ENCODE assay signal across 8 mouse cellular contexts in the genomic region with DNA sequence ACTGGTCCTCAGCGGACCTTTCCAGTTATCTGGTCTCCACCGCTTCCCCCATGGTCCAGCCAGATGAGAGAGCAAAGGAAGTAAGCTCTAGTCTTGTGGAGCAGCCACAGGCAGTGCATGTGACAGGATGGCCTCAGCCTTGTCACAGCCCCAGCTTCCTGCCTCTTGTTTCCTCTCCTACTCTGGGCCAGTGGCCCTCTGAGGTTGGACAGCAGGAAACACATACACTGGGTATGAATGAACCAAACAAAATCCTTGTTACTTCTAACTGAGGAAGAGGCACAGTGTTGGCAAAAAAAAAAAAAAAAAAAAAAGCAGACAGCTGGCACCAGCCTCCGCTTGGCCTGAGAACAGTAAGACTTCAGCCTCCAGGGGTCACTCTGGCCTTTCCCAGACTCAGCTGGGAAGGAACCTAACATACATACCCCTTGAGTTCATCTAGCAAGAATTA. TPM values are rescaled to one million over a fixed set of nuclear protein-coding genes. Genes with fewer than 3 reads are reported as not detected.
DNase-seq lines count a peak whose midpoint lies in the region; ATAC-seq and TF ChIP-seq lines count a peak whose summit lies in the region.

No protein-coding gene starts in this region.

- no peak for TF ChIP-seq EP300 in MEL (IDR thresholded peaks at IDR 0.05; ENCODE audit: low read depth in 1 of 2, low read length in 2 of 2)
- TF ChIP-seq EP300 in liver, embryonic 14.5 days (IDR thresholded peaks at IDR 0.05; ENCODE audit: low read depth): no peak

- no peak; the same call in 1 of the 2 replicates for ATAC-seq in intestine, embryonic 14.5 days (replicated peaks; ENCODE audit: low FRiP score, low TSS enrichment, low read depth)
- ATAC-seq in liver, embryonic 14.5 days (ENCODE audit: insufficient read depth): peak; percentile 70

- no peak for TF ChIP-seq POLR2A in MEL (IDR thresholded peaks at IDR 0.05; ENCODE audit: control insufficient read depth in 1 of 2, insufficient read depth in 1 of 2, low read depth in 1 of 2, low read length in 2 of 2, poor library complexity in 1 of 2)

- WGBS in intestine, embryonic 14.5 days: 76% methylated on average over 3 of the region's 3 CpGs
- WGBS in liver, embryonic 14.5 days (ENCODE audit: insufficient replicate concordance): 44% methylated on average over 3 of the region's 3 CpGs

- no peaks in the 10 kb centered on the region for H3K27me3 ChIP-seq in MEL (ENCODE audit: control insufficient read depth in 1 of 2, insufficient read depth in 2 of 2, low read length in 2 of 2)
- H3K27me3 ChIP-seq in intestine, embryonic 14.5 days (replicated peaks; ENCODE audit: control insufficient read depth, insufficient read depth, low read length): no peaks in the 10 kb centered on the region
- no peaks in the 10 kb centered on the region for H3K27me3 ChIP-seq in liver, embryonic 14.5 days (ENCODE audit: control insufficient read depth, insufficient read depth, low read length)

- H3K36me3 ChIP-seq in MEL (ENCODE audit: control insufficient read depth in 1 of 2, insufficient read depth in 2 of 2, low read length in 2 of 2): peaks cover 0 to 23% of the 10 kb centered on the region in 2 experiments; a peak in 3 of 4 replicates
- peaks cover 29% of the 10 kb centered on the region; the same call in 1 of the 2 replicates for H3K36me3 ChIP-seq in intestine, embryonic 14.5 days (ENCODE audit: control insufficient read depth, insufficient read depth, low read length)
- H3K36me3 ChIP-seq in liver, embryonic 14.5 days (replicated peaks; ENCODE audit: control insufficient read depth, insufficient read depth, low read depth): no peaks in the 10 kb centered on the region

- peaks cover 9% of the 10 kb centered on the region for H3K79me2 ChIP-seq in MEL (ENCODE audit: control insufficient read depth, insufficient read depth, low read length, poor library complexity)

- H3K9ac ChIP-seq in MEL (ENCODE audit: control insufficient read depth, low read depth, low read length, poor library complexity, severe bottlenecking): no peak overlapping the region
- no peak overlapping the region for H3K9ac ChIP-seq in intestine, embryonic 14.5 days (ENCODE audit: low read length)
- H3K9ac ChIP-seq in liver, embryonic 14.5 days (replicated peaks): no peak overlapping the region

- no peaks in the 10 kb centered on the region for H3K9me3 ChIP-seq in MEL (replicated peaks; ENCODE audit: insufficient read depth, low read length)
- no peaks in the 10 kb centered on the region for H3K9me3 ChIP-seq in intestine, embryonic 14.5 days (ENCODE audit: control insufficient read depth, low read length)
- H3K9me3 ChIP-seq in liver, embryonic 14.5 days (ENCODE audit: control insufficient read depth, low read length): no peaks in the 10 kb centered on the region

- H3K27ac ChIP-seq in MEL (ENCODE audit: control insufficient read depth, low read depth, low read length): no peak overlapping the region
- peak overlapping the region; percentile 54; the same call in 1 of the 2 replicates for H3K27ac ChIP-seq in intestine, embryonic 14.5 days (ENCODE audit: low read depth)
- H3K27ac ChIP-seq in liver, embryonic 14.5 days: no peak overlapping the region

- H3K4me1 ChIP-seq in MEL (ENCODE audit: control insufficient read depth in 1 of 2, insufficient read depth in 2 of 2, low read length in 2 of 2): peaks cover 19 to 26% of the 10 kb centered on the region in 2 experiments
- peaks cover 6% of the 10 kb centered on the region for H3K4me1 ChIP-seq in intestine, embryonic 14.5 days (replicated peaks; ENCODE audit: control insufficient read depth, insufficient read depth, low read length)
- peaks cover 12 to 32% of the 10 kb centered on the region in 2 experiments for H3K4me1 ChIP-seq in liver, embryonic 14.5 days (replicated peaks; ENCODE audit: control insufficient read depth in 2 of 2, insufficient read depth in 2 of 2, low read length in 1 of 2)

- H3K4me3 ChIP-seq in MEL (ENCODE audit: control insufficient read depth in 1 of 2, insufficient read depth in 1 of 2, low read depth in 2 of 2, low read length in 2 of 2): no peak overlapping the region
- H3K4me3 ChIP-seq in intestine, embryonic 14.5 days (ENCODE audit: low read depth, low read length): no peak overlapping the region
- no peak overlapping the region for H3K4me3 ChIP-seq in liver, embryonic 14.5 days (ENCODE audit: insufficient read depth in 1 of 2, low read depth in 2 of 2, low read length in 2 of 2)

- peak; percentile 19 to 37 for DNase-seq in frontal cortex, postnatal 36 days (ENCODE audit: low spot score in 2 of 2)
- no peak for DNase-seq in frontal cortex, postnatal 25 days (ENCODE audit: low spot score in 2 of 2)
- DNase-seq in MEL (ENCODE audit: low read depth, low spot score): no peak
- peak; percentile 38 for DNase-seq in gastrocnemius, adult 18-20 months (ENCODE audit: low spot score)
- no peak for DNase-seq in intestine, embryonic 14.5 days (ENCODE audit: low spot score)
- DNase-seq in liver, embryonic 14.5 days (ENCODE audit: low read depth in 3 of 3, low spot score in 3 of 3): peak in 1 of 3 experiments; percentile 38
- peak; percentile 58 for DNase-seq in retina, postnatal 1 day
- no peak for DNase-seq in ovary, adult 18-20 months (ENCODE audit: low spot score)

- H3K4me2 ChIP-seq in intestine, embryonic 14.5 days (ENCODE audit: low read length): no peak overlapping the region
- H3K4me2 ChIP-seq in liver, embryonic 14.5 days (ENCODE audit: low read depth): no peak overlapping the region

- no peak for TF ChIP-seq RAD21 in MEL (IDR thresholded peaks at IDR 0.05; ENCODE audit: low read depth, low read length)

- TF ChIP-seq CTCF in MEL (IDR thresholded peaks at IDR 0.05 in 2 of 3, conservative IDR thresholded peaks at IDR 0.05 in 1 of 3; ENCODE audit: control insufficient read depth in 1 of 3, insufficient read depth in 1 of 3, low read depth in 2 of 3, low read length in 3 of 3, poor library complexity in 1 of 3, severe bottlenecking in 1 of 3): no peak; a peak in 1 of 6 replicates
- TF ChIP-seq CTCF in liver, embryonic 14.5 days (IDR thresholded peaks at IDR 0.05; ENCODE audit: low read depth): peak; percentile 24

TF ChIP-seq in MEL, 35 proteins besides CTCF, POLR2A, EP300 and RAD21:
- TF ChIP-seq MYB (IDR thresholded peaks at IDR 0.05; ENCODE audit: low read depth, low read length) (no peak), ZC3H11A (IDR thresholded peaks at IDR 0.05; ENCODE audit: low read depth, low read length) (no peak), ZNF384 (IDR thresholded peaks at IDR 0.05; ENCODE audit: low read depth, low read length) (peak; percentile 65), MAFK (IDR thresholded peaks at IDR 0.05; ENCODE audit: borderline replicate concordance, low read depth, low read length) (no peak), ELF1 (IDR thresholded peaks at IDR 0.05; ENCODE audit: low read depth, low read length) (no peak)

RNA-seq across cellular contexts. Expression of a gene that starts 8.5 kb away (rescaled TPM):
- total RNA-seq in MEL (2012; rRNA removed): 71.3 and 78.2 TPM in 2 replicates
- 10 to 100 TPM in 1 of 2 experiments, not detected in 1; 80.7 TPM for polyA plus RNA-seq in MEL (2012; ENCODE audit: insufficient read depth in 1 of 2, insufficient read length in 2 of 2, low read depth in 1 of 2, low replicate concordance in 2 of 2, missing spikeins in 1 of 2)
- 10 to 100 TPM; 39.0 to 48.2 TPM for total RNA-seq in gastrocnemius, adult 18-20 months (2021)
- polyA plus RNA-seq in intestine, embryonic 14.5 days (2014; fragmentation: Nextera tagmentation; extraction: Ambion mirVana): 77.1 and 78.0 TPM in 2 replicates
- polyA plus RNA-seq in liver, embryonic 14.5 days (2012; rRNA removed): 15.9 and 21.0 TPM in 2 replicates
- polyA plus RNA-seq in liver, embryonic 14.5 days (2014; fragmentation: Nextera tagmentation; extraction: Ambion mirVana): 21.8 and 23.3 TPM in 2 replicates

RNA-seq across cellular contexts. Expression of a gene that starts 43.9 kb away (rescaled TPM):
- 99.2 and 120 TPM in 2 replicates for total RNA-seq in MEL (2012; rRNA removed)
- 10 to 100 TPM in 1 of 2 experiments, not detected in 1; 77.6 TPM for polyA plus RNA-seq in MEL (2012; ENCODE audit: insufficient read depth in 1 of 2, insufficient read length in 2 of 2, low read depth in 1 of 2, low replicate concordance in 2 of 2, missing spikeins in 1 of 2)
- total RNA-seq in gastrocnemius, adult 18-20 months (2021): 10 to 100 TPM; 45.7 to 48.1 TPM
- polyA plus RNA-seq in intestine, embryonic 14.5 days (2014; fragmentation: Nextera tagmentation; extraction: Ambion mirVana): 98.4 and 106 TPM in 2 replicates
- 20.3 and 30.3 TPM in 2 replicates for polyA plus RNA-seq in liver, embryonic 14.5 days (2012; rRNA removed)
- polyA plus RNA-seq in liver, embryonic 14.5 days (2014; fragmentation: Nextera tagmentation; extraction: Ambion mirVana): 52.9 and 57.5 TPM in 2 replicates

RNA-seq across cellular contexts. Expression of a gene that starts 44.1 kb away (rescaled TPM):
- total RNA-seq in MEL (2012; rRNA removed): 12.6 and 16.6 TPM in 2 replicates
- polyA plus RNA-seq in MEL (2012; ENCODE audit: insufficient read depth in 1 of 2, insufficient read length in 2 of 2, low read depth in 1 of 2, low replicate concordance in 2 of 2, missing spikeins in 1 of 2): 10 to 100 TPM in 1 of 2 experiments, not detected in 1; 14.3 TPM
- total RNA-seq in gastrocnemius, adult 18-20 months (2021): 1 to 10 TPM; 4.1 to 4.9 TPM
- 13.3 and 16.5 TPM in 2 replicates for polyA plus RNA-seq in intestine, embryonic 14.5 days (2014; fragmentation: Nextera tagmentation; extraction: Ambion mirVana)
- polyA plus RNA-seq in liver, embryonic 14.5 days (2012; rRNA removed): 11.0 and 12.7 TPM in 2 replicates
- polyA plus RNA-seq in liver, embryonic 14.5 days (2014; fragmentation: Nextera tagmentation; extraction: Ambion mirVana): 4.2 and 4.4 TPM in 2 replicates

RNA-seq across cellular contexts. Expression of a gene that starts 56.0 kb away (rescaled TPM):
- 17.6 and 21.6 TPM in 2 replicates for total RNA-seq in MEL (2012; rRNA removed)
- polyA plus RNA-seq in MEL (2012; ENCODE audit: insufficient read depth in 1 of 2, insufficient read length in 2 of 2, low read depth in 1 of 2, low replicate concordance in 2 of 2, missing spikeins in 1 of 2): 10 to 100 TPM in 1 of 2 experiments, not detected in 1; 26.6 TPM
- total RNA-seq in gastrocnemius, adult 18-20 months (2021): 1 to 10 TPM; 6.0 to 8.4 TPM
- 21.8 and 23.6 TPM in 2 replicates for polyA plus RNA-seq in intestine, embryonic 14.5 days (2014; fragmentation: Nextera tagmentation; extraction: Ambion mirVana)
- polyA plus RNA-seq in liver, embryonic 14.5 days (2012; rRNA removed): 2.3 and 4.4 TPM in 2 replicates
- polyA plus RNA-seq in liver, embryonic 14.5 days (2014; fragmentation: Nextera tagmentation; extraction: Ambion mirVana): 2.4 and 2.7 TPM in 2 replicates

Comparison
In these comparisons a context has a peak if more than half of its experiments do, and no peak if none do; other contexts are left out.
1. DNase-seq: peak in frontal cortex, postnatal 36 days (2 of 2), gastrocnemius, adult 18-20 months (single experiment) and retina, postnatal 1 day (single experiment); none in frontal cortex, postnatal 25 days (0 of 2), MEL (single experiment), intestine, embryonic 14.5 days (single experiment) and ovary, adult 18-20 months (single experiment).